Mouse (Mus musculus) stomach, postnatal 0 days (tissue): Measurements from ENCODE around the gene Pik3cg.

Experiments
- CTCF ChIP-seq: IDR thresholded peaks from 2 replicates; pipeline ENCODE4 v1.5.1; 2016; ENCODE audit warnings: antibody characterized with exemption, low read depth, mild to moderate bottlenecking, moderate library complexity
- EP300 ChIP-seq: optimal IDR thresholded peaks from 2 replicates; pipeline ENCODE3; 2016; ENCODE audit warnings: antibody characterized with exemption

- TF ChIP-seq CTCF (no peak), EP300 (no peak)
Measured at GRCm38 (mm10) chr12:32158757-32159156, 49.7 kb downstream of the Pik3cg start.
